Mouse (Mus musculus): ENCODE measurements around the gene Gm13090.

DNA sequence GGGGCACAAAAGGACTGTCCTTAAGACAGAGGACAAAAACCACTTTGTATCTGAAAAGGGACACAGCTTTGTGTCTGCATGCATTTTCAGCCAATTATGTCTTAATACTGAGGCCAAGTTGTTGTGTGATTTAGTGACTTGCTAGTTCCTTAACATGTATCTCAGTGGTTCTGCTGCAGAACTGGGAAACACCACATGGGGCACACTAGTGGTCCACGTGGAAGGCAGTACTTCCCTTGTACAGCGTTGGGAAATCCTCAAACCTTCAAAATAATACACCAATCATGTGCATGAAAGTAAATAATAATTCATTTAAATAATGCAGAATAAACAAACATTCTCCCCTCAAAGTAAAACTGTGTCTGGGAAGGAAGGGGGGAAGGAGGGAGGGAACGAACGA lies 20.6 kb upstream of the Gm13090 start:
- TF ChIP-seq POLR2A (IDR thresholded peaks at IDR 0.05; ENCODE audit: low read depth, low read length) (no peak), CTCF (IDR thresholded peaks at IDR 0.05; ENCODE audit: extremely low read depth, insufficient read depth, insufficient read length, insufficient replicate concordance) (no peak)
